Mouse (Mus musculus): Measurements from ENCODE around the gene Optc. TPM values are rescaled to one million over a fixed set of nuclear protein-coding genes. Genes with fewer than 3 reads are reported as not detected.

Gene Optc
- total RNA-seq, 2 experiments from 2014 or later, result 2.1 to 3.3 TPM

DNA sequence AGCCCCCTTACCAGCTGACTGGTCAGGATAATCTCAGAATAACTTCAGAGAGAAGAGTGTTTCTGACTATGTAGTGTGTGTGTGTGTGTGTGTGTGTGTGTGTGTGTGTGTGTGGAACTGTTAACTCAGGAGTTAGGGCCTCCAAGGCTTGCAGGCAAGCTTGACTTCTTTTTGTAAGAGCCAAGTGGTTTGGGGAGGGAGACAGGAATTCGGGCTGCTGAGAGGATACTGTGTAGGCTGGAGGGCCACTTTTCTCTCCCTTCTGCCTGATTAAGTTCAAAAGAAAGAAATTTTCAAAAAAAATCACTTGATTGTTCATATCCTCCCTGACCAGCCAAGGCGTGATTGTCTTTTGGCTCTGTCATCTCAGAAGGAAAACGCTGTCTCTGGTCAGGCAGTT lies 12.6 kb upstream of the Optc start:
- DNase-seq (ENCODE audit: low spot score in 2 of 2), result no peak

DNA sequence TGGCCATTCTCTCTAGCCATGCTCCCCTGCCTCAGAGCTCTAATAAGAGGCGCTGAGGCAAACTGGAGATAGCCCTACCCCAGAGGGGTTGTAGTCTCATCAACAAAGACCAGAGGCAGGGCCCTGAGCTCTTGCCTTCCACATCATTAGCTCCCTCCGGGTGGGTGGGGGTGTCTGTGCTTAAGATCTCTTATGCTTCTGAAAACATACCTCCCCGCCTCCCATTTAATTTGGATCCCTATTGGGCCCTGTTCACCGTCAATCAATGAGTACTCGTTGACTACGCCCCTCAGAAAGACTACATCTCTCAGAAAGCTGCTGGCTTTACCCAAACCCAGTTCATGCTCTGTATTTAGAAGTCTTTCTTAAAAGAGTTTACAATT lies 10.3 kb upstream of the Optc start:
- no peak for DNase-seq (ENCODE audit: low spot score in 2 of 2)

DNA sequence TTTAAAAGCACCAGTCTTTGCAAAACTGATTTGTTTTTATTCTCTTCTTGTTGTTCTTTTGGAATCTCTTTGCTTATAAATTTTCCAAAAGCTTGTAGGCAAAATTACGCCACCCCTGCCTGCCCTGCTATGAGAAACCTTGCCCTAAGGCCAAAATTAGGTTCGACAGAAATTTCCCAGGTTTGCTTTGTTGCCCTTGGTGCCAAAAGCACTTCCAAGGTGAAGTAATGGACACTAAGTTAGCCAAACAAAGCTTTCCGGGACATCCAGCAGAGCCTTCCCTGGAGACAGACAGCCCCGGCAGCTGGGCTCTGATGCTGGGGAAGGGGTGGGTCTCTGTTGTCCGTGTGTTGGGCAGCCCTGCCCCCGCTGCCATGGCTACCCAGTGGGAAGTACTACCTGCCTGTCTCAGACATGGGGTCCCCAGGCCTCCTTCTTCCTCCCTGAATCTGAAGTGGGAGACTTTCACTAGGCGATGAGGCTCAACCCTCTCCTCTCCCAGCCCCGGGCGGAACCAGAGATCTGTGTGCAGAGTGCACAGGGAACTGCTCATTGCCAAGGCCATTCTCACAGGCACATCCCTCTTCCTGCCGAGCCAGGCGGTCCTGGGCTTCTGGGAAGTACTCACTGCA lies 9.8 kb upstream of the Optc start:
- DNase-seq (ENCODE audit: low spot score in 2 of 2), result peak in 1 of 2 experiments; percentile 14

DNA sequence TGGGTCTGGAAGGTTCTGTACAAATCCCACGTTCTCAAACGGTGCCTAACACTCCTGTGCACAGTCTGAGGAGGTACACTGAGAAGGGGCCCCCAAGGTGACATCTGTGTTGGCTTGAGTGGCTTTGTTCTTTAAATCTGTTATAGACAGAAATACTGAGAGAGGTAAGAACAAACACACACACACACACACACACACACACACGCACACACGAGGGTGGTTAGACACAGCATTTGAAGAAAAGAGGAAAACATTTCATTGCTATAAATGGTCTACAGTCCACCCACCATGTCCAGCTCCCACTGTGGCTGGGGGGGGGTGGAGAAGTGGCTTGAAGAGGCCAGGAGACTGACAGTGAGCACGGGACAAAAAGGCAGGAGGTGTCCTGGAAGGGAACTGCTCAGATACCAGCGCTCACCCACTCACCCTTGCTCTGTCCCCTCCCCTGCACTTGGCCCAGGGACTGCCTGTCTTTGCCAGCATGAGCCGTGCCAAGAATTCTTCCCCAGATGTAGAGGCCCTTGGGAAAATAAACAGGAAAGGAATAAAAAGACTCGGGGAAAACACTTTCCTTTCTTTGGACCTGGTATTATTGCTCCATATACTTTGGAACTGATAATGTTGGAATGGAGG lies 8.0 kb upstream of the Optc start:
- DNase-seq (ENCODE audit: low spot score in 2 of 2), result peak in 1 of 2 experiments; percentile 61

DNA sequence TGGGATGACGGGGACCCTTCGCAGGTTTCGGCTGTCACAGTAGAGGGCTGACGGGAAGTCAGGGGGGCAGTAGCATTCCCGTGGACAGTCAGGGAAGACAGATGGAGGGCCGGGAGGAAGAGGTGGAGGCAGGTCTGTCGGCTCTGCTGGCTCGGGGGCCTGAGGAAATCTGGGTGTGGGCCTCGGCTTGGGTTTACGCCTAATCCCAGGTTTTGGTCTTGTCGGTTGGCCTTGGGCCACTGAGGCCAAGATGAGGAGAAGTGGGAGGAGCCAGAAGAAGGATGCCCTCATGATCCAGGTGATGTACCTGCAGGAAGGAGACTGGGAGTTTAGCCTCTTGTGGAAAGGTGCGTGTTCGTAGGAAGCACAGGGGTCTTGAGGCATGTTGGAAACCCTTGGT lies 7.3 kb upstream of the Optc start:
- no peak for DNase-seq (ENCODE audit: low spot score in 2 of 2)

DNA sequence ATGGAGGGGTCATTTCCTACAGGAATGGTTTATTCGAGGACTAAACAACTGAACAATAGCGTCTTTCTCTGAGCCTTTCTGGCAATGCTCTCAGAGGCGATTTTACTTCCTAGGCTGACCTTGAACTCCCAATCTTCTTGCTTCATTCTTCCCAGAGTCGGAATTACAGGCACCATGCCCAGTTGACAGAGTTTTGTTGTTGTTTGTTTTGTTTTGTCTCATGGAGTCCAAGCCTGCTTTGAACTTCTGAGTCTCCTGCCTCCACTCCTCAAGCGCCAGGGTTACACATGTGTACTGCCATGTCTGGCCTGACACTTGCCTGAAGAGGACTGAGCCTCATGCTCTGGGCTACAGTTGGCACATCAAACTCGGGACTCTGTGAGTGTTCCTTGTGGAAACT lies 5.2 kb upstream of the Optc start:
- no peak for DNase-seq (ENCODE audit: low spot score in 2 of 2)

DNA sequence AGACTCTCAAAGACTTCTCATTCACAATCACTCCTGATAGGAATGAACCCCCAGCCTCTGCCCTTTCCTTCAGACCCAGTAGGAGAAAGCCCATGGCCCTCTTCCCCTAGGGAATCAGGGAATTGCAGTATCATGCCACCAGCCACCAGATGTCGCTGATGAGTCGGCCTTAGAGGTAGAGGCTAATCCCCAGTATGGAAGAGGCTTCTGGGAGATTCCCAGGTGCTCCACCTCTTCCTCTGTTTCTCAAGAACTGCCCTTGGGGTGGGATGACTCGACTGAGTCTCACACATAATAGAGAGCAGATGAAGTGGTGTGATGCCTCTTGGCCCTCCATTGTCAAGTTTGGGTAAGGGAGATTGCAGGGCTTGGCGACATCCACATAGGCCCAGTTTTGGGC lies 3.7 kb upstream of the Optc start:
- DNase-seq (ENCODE audit: low spot score in 2 of 2), result no peak

DNA sequence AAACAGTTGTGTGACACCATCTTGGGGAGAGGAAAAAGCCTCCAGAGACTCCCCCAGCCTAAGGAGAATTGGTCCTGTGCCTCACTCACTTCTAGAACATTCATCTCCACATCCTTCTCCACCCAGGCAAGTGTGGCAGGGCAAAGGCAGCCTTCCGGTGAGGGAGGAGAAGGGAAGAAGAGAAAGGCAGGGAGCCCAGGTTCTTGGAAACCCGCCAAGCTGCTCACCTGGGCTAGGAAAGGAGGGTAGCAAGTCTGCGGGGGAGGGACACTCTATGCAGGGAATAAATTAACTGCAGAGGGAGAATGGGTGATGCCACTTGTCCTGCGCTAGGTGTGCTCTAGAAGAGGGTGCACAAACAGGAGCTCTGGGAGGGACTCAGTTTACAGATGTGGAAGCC lies 3.2 kb upstream of the Optc start:
- no peak for DNase-seq (ENCODE audit: low spot score in 2 of 2)

DNA sequence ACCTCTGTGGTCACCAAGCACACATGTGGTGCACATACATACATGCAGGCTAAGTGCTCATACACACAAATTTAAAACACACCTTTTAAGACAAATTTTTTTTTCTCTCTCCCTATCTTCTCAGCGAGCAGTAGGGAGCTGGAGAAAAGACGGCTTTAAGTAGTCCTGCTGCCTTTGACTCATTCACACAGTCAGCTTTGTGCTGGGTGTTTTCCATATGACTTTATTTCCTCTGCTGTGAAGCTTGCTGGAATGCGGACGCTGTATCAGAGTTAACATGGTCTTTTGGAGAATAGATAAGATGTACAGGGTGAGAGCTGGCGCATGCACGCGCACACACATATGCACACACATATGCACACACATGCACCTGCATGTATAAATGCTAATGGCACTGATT lies 2.3 kb upstream of the Optc start:
- no peak for DNase-seq (ENCODE audit: low spot score in 2 of 2)

DNA sequence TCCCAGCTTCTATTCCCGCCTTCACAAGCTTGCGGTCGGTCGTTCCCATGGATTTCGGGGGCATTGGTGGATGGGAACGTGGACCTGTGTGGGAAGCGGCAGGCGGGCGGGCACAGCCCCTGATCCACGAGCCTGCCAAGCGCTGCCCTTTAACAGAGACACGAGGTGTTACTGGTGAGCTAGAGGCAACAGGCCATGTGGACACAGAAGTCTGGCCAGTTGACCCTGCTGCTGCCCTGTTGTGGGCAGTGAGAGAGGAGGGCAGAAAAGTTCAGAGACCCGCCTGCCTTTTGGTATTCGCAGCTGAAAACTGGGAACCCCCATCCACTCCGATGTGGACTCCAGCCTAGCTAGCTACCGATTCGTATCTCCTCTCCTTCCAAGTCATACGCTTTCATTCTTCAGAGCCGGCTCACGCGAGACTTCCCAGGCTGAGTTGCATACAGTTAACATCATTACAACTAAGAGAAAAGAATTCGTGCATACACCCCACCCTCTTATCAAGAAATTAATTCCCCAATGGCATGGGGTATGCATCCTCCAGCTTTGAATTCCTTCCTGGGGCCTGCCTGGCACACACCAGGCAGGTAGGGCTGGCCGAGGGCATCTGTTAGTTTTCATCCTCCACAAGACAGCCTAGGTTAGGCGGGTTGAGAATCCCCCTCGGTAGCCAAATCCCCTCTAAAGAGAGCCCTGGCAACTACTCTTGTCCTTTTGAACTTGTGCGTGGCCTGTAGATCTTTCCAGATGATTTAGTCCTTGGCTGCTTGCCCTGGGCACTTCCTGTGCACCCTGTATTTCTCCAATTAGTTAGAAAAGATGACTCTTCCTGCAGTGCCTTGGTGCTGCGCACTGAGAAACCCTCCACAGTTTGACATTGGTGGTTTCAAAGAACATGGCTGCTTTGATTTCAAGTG lies 1.1 kb upstream of the Optc start:
- no peak for DNase-seq (ENCODE audit: low spot score in 2 of 2)

DNA sequence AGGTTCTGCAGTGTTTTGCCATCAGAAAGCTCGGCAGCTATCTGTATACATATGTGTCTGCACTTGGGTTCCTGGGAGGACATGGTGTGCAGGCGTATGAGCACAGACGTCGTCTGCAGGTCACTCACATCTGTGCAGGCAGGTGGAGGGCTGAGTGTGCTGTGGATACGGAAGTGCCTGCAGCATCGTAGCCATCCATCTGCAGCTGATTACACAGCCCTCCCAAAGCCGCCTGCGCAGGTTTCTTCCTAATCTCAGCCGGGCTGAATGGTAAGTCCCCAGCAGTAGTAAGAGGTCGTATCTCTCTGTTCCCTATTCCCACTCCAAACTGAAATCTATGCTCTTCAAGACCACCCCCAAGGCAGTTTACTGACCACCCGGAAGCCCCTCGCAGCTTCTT lies 1.4 kb downstream of the Optc start:
- no peak for DNase-seq (ENCODE audit: low spot score in 2 of 2)

DNA sequence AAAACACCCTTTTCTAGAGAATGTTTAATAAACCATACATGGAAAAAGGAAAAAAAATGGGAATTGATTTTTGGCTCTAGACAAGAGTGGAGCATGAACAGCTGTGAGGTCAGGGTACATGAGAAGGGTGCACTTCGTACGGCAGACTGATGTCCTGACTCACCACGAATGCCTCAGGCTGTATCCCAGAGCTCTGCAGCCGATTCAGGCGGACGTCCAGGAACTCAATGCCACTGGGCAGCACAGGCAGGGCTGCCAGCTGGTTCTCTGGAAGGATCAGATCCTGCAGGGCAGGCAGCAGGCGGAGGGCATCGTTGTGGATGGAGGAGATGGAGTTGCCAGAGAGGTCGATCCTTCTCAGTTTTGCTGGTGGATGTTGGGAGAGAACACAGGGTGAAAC lies 7.0 kb downstream of the Optc start:
- no peak for DNase-seq (ENCODE audit: low spot score in 2 of 2)

DNA sequence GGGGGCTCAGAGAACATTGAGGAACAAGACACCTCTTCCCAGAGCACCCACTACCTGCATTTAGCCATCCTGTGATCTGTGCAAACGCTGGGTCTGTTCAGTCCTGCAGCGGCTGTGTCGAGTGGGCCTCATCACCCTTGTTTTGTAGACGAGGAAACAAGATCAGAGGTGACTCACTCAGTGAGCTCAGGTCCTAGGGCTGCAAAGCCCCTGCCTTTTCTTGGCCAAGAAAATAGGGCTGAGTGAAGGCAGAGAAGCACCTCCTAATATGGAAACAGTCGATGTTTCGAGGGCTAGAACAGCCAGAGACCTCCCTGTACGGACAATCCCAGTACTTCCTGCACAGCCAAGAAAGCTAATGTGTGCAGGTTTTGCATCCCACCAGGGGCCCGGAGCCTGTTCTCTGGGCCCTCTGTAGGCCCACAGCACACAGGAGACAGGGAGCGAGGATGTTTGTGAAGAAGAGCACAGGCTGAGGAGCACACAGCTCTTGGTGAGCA lies 8.7 kb downstream of the Optc start:
- DNase-seq (ENCODE audit: low spot score in 2 of 2), result no peak

DNA sequence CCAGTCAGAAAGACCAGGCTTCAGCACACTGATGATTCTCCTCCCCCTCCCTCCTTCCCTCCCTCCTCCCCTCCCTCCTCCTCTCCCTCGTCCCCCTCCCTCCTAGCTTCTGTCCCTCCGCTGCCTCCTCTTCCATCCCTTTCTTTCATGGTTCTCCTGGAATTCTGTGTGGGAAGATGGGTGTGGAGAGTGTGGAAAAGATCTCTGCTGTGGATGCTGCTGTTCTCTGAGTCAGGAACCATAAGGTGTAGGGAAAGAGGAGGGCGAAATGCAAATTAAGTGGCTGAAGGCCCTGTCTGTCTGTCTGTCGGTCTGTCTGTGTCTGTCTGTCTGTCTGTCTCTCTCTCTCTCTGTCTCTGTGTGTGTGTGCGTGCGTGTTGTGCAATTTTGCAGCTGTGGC lies 10.5 kb downstream of the Optc start:
- DNase-seq (ENCODE audit: low spot score in 2 of 2), result no peak

DNA sequence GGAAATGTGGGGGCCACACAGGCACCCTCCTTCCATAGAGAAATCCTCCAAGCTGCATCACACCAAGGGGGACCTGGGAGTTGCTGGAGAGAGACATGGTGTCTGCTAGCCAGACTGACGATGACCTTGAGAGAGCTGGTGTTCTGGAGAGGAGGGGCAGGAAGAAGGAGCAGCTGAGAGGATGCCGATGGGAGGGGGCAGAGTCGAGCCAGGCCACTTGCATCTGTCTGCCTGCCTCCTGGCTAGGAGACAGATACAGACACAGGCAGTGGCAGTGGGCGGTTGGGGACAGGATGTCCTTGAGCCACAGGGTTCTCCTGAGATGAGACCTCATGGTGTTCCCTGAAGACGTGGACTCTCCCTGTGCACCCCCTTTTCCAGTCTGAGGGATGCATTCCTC lies 16.3 kb downstream of the Optc start:
- DNase-seq (ENCODE audit: low spot score in 2 of 2), result no peak

DNA sequence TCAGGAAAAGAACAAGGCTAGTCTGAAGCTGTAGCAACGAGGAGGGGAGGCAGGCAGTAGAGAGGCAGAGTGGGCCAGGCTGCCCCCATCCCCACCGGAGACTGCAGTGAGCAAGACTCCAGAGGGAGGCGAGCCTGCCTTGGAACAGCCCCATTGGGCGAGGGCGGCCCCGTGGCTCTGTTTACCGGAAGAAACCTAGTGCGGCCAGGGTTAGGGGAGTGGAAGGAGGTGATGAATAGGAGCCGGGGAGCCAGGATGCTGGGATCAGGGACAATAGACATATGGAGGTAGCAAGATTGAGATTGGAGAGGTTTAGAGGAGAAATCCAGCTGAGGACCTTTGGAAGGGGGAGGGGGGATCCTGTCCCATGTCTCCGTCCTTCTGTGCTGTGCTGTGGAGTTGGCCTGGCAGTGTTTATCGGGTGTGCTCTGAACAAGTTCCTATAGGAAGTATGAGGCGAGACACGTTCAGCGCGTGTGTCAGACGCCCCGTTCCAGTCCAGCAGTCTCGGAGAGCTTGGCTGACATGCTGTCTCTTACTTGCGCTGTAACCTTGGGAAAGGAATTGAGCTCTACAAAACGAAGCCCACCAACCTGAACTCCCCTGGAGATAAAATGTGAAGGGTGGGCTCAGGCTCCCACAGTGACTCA lies 17.7 kb downstream of the Optc start:
- no peak for DNase-seq (ENCODE audit: low spot score in 2 of 2)

DNA sequence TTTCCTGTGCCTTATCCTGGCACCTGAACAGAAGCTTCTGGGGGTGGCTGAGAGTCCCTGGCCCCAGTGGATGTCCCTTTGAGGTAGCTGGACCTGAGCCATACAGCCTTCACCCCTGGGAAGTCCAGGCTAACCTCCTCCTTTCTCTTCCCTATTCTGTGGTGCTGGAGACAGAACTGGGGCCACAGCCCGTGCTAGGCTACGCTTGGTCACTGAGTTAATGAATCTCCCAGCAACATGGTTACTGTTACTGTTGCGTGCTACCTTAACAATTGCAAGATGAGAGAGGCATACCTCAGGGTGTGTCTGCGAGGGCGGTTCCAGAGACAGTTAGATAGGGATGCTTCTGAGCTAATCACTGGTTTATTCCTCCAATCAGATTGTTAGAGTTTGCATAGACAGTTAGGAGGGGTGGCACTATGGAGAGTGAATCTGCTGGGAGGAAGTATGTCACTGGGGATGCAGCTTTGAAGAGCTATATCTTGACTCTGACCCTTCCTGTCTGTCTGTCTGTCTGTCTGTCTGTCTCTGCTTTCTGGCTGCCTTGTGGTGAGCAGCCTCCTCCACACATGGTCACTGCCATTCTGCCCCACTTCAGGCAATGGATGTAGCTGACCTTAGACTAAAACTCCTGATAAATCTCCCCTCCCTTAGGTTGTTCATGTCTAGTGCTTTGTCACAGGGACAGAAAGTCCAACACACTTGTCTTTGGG lies 20.1 kb downstream of the Optc start:
- no peak for DNase-seq (ENCODE audit: low spot score in 2 of 2)

DNA sequence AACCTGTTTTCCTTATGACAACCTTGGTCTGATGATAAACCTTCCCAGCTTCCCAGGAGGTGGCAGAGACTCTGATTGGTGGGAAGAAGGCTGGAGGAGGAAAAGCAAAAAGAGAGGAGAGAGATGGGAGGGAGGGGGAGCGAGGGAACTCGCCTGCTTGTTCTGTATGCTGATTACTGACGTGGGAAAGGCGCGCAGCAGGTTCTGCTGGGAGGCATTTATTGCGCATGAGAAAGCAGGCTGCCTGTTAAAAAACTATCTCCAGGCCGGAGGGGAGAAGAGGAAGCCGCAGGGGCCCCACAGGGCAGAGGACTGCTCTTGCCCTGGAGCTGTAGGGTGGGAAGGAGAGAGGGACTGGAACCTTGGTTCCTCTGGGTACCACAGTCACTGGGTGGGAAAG lies 20.8 kb downstream of the Optc start:
- DNase-seq (ENCODE audit: low spot score in 2 of 2), result no peak

DNA sequence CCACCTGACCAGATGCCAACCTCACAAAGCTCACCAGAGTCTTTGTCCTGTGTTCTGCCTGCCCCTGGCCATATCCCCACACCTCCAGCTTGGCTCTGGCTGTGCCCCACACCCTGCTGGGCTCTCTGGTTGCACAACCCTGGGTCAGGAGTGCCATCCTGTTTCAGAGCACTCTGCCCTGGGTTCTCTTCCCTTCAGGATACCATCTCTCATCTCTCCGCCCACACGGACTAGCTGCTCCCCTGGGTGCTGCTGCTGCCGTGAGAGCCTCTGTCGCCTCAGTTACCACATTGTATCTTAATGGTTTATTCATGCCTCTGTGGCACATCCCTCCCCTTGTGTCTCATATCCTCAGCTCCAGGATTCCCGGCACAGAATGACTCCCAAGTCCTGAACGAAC lies 21.4 kb downstream of the Optc start:
- DNase-seq (ENCODE audit: low spot score in 2 of 2), result no peak

DNA sequence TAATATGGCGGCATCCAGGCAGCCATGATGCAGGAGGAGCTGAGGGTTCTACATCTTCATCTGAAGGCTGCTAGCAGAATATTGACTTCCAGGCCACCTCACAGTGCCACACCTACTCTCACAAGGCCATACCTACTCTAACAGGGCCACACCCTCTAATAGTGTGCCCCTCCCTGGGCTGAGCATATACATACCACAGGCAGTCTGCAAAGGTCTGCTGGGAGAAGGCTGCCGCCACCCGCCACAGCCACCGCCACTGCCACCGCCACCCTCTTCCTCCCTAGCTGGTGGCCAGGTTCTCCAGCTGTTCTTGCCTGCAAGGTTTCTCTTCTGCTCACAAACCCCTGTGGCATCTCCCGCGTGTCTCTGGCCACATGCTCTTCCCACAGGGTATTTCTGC lies 22.0 kb downstream of the Optc start:
- DNase-seq (ENCODE audit: low spot score in 2 of 2), result no peak

DNA sequence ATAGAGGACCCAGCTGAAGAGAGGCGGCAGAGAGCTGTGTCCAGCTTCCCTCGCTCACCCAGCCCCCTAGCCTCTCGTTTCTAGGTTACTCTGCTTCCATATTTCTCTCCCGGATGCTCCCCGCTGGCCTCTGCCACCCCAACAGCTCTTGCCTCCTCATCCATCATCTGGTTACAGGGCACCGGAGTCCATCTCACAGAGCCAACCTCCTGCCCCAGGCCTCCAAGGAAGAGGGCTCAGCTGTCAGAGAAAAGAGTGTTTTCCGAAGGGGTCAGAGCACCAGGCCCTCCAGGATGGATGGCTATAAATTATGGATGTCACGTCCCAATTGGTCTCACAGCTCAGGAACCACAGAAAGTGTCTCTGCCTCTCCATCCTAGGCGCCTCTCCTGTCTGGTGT lies 23.1 kb downstream of the Optc start:
- DNase-seq (ENCODE audit: low spot score in 2 of 2), result no peak

Measured in adrenal gland, postnatal 4 days (tissue).